Mouse (Mus musculus) midbrain, embryonic 11.5 days (tissue): ENCODE results near the gene H2-Ob. TPM values are rescaled to one million over a fixed set of nuclear protein-coding genes. Genes with fewer than 3 reads are reported as not detected.
A peak's percentile ranks its signal among the peaks of the same experiment; 100 is the strongest.

Experiments
- ATAC-seq: fragments of 200-750 bp; cut with Nextera tagmentation; 2 replicates; pipeline ENCODE4 v1.8.0; 2017; ENCODE audit warnings: moderate TSS enrichment, moderate library complexity; ENCODE audit not compliant: low FRiP score
- DNase-seq: peaks from one replicate; pipeline ENCODE4 v3.0.0; 2015; ENCODE audit warnings: low spot score; ENCODE audit errors: missing footprints
- H3K27ac ChIP-seq: fragments of 300-500 bp; sonication (generic); 2 replicates; pipeline ENCODE4 v1.5.1; 2014; ENCODE audit warnings: low read depth, low read length
- H3K27me3 ChIP-seq: fragments of 300-500 bp; sonication (generic); 2 replicates; pipeline ENCODE4 v1.6.1; 2014; ENCODE audit warnings: mild to moderate bottlenecking, low read length, moderate library complexity, mixed read lengths; ENCODE audit not compliant: control insufficient read depth, insufficient read depth
- H3K36me3 ChIP-seq: fragments of 300-500 bp; sonication (generic); 2 replicates; pipeline ENCODE4 v1.6.1; 2014; ENCODE audit warnings: mild to moderate bottlenecking, low read length, moderate library complexity, mixed read lengths; ENCODE audit not compliant: control insufficient read depth, insufficient read depth
- H3K4me1 ChIP-seq: fragments of 300-500 bp; sonication (generic); 2 replicates; pipeline ENCODE4 v1.6.1; 2014; ENCODE audit warnings: low read length; ENCODE audit not compliant: control insufficient read depth, insufficient read depth
- H3K4me2 ChIP-seq: fragments of 300-500 bp; sonication (generic); 2 replicates; pipeline ENCODE4 v1.6.1; 2014; ENCODE audit warnings: mild to moderate bottlenecking, moderate library complexity
- H3K4me3 ChIP-seq: fragments of 300-500 bp; sonication (generic); 2 replicates; pipeline ENCODE4 v1.5.1; 2014; ENCODE audit warnings: low read depth, low read length
- H3K9ac ChIP-seq: fragments of 300-500 bp; sonication (generic); 2 replicates; pipeline ENCODE4 v1.6.1; 2014; ENCODE audit warnings: low read length
- H3K9me3 ChIP-seq: fragments of 300-500 bp; sonication (generic); 2 replicates; pipeline ENCODE4 v1.6.1; 2016; ENCODE audit warnings: low read length; ENCODE audit not compliant: control insufficient read depth
- WGBS: fragments of 180-500 bp; shearing (Covaris S2); extraction: QIAGEN DNeasy Blood & Tissue Kit; methylation state at CpG from one replicate; pipeline ENCODE4 v1.1.7; 2014; 5-methylcytosine and 5-hydroxymethylcytosine counted together
- polyA plus RNA-seq: library from polyadenylated mRNA; unstranded; fragments of >200 nt; fragmentation: Nextera tagmentation; extraction: Ambion mirVana; gene quantifications from 2 replicates; pipeline ENCODE4 v1.2.1, GENCODE M21; 2014

The H2-Ob gene
- polyA plus RNA-seq, 1 experiment from 2014 or later = not detected

DNA sequence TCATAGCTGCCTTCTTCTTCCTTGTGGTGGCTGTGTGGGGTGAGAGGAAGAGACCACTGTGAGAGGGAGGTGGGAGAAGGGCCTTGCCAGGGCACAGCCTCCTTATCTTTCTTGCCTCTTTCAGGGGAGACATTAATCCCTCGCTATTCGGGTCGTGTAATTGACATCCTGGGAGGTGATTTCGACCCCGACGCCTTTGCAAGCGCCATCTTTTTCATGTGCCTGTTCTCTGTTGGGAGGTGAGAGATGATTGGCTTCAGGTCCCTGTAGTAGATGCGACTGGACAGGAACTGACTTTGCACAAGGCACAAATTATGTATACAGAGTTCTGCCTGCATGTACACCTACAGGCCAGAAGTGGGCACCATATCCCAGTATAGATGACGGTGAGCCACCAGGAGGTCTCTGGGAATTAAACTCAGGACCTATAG lies 32.9 kb upstream of the H2-Ob start:
- WGBS = 17% methylated on average over 9 of the region's 9 CpGs
- no peak overlapping the region for H3K9ac ChIP-seq
- peaks cover 21% of the 10 kb centered on the region for H3K27me3 ChIP-seq
- H3K27ac ChIP-seq = no peak overlapping the region
- DNase-seq (peak; percentile 85), ATAC-seq (no peak)
- H3K36me3 ChIP-seq = no peaks in the 10 kb centered on the region
- no peaks in the 10 kb centered on the region; the same call in 1 of the 2 replicates for H3K9me3 ChIP-seq
- no peak overlapping the region for H3K4me2 ChIP-seq
- H3K4me3 ChIP-seq = no peak overlapping the region
- peaks cover 3% of the 10 kb centered on the region; the same call in 1 of the 2 replicates for H3K4me1 ChIP-seq

DNA sequence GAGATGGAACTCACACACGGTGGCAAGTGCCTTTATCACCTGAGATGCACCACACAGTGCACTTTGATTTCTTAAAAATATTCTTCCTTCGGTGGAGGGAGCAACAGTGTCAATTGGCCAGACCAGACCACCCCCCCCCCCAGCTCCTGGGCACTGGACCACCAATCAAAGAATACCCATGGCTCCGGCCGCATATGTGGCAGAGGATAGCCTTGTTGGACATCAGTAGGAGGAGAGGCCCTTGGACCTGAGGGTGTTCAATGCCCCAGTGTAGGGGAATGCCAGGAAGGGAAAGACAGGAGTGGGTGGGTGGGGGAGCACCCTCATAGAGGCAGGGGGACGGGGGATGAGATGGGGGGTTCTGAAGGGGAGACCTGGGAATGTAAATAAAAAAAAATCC lies 32.0 kb upstream of the H2-Ob start:
- 85% methylated on average over 5 of the region's 5 CpGs for WGBS
- no peaks in the 10 kb centered on the region; the same call in 1 of the 2 replicates for H3K9me3 ChIP-seq
- no peak overlapping the region for H3K4me3 ChIP-seq
- ATAC-seq (no peak), DNase-seq (no peak)
- peaks cover 3% of the 10 kb centered on the region; the same call in 1 of the 2 replicates for H3K4me1 ChIP-seq
- no peak overlapping the region for H3K4me2 ChIP-seq
- H3K27me3 ChIP-seq = peaks cover 21% of the 10 kb centered on the region
- no peak overlapping the region for H3K9ac ChIP-seq
- no peak overlapping the region for H3K27ac ChIP-seq
- no peaks in the 10 kb centered on the region for H3K36me3 ChIP-seq

- WGBS = 62% methylated on average over 3 of the region's 3 CpGs
- no peak overlapping the region for H3K27ac ChIP-seq
- no peak overlapping the region for H3K4me3 ChIP-seq
- DNase-seq (no peak), ATAC-seq (no peak)
- H3K36me3 ChIP-seq = no peaks in the 10 kb centered on the region
- peaks cover 25% of the 10 kb centered on the region for H3K27me3 ChIP-seq
- peaks cover 3% of the 10 kb centered on the region; the same call in 1 of the 2 replicates for H3K4me1 ChIP-seq
- H3K9me3 ChIP-seq = no peaks in the 10 kb centered on the region; the same call in 1 of the 2 replicates
- H3K9ac ChIP-seq = no peak overlapping the region
- H3K4me2 ChIP-seq = no peak overlapping the region
Measured at GRCm38 (mm10) chr17:34207456-34207855, 31.2 kb upstream of the H2-Ob start.

GRCm38 (mm10) chr17:34207866-34208265 lies 30.8 kb upstream of the H2-Ob start:
- peaks cover 3% of the 10 kb centered on the region; the same call in 1 of the 2 replicates for H3K4me1 ChIP-seq
- ATAC-seq = no peak
- DNase-seq = no peak
- 97% methylated on average over 9 of the region's 9 CpGs for WGBS
- H3K27me3 ChIP-seq = peaks cover 28% of the 10 kb centered on the region
- no peaks in the 10 kb centered on the region for H3K36me3 ChIP-seq
- no peak overlapping the region for H3K27ac ChIP-seq
- no peak overlapping the region for H3K4me3 ChIP-seq
- no peak overlapping the region for H3K4me2 ChIP-seq
- H3K9ac ChIP-seq = no peak overlapping the region
- no peaks in the 10 kb centered on the region; the same call in 1 of the 2 replicates for H3K9me3 ChIP-seq

- Histone ChIP-seq H3K9ac (no peak overlapping the region), H3K4me2 (no peak overlapping the region), H3K27ac (no peak overlapping the region), H3K4me1 (peaks cover 3% of the 10 kb centered on the region; the same call in 1 of the 2 replicates), H3K27me3 (peaks cover 30% of the 10 kb centered on the region), H3K4me3 (no peak overlapping the region), H3K9me3 (no peaks in the 10 kb centered on the region; the same call in 1 of the 2 replicates), H3K36me3 (no peaks in the 10 kb centered on the region)
- DNase-seq (no peak), ATAC-seq (no peak)
- 19% methylated on average over 10 of the region's 10 CpGs for WGBS
Measured at GRCm38 (mm10) chr17:34208421-34208820, 30.3 kb upstream of the H2-Ob start.

DNA sequence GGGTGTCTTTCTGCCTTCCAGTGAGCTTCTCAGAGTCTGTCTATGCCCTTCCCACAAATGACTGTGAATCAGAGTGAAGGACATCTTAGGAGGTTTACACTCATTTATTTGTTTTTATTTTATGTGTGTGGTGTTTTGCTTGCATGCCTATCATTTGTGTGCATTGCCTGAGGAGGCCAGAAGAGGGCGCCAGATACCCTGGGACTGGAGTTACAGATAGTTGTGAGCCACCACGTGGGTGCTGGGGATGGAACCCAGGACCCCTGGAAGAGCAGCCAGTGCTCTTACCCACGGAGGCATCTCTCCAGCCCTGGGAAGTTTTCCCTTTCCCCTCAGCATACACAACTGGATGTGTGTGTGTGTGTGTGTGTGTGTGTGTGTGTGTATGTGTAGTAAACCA lies 29.0 kb upstream of the H2-Ob start:
- WGBS = 39% methylated on average over 3 of the region's 3 CpGs
- H3K4me1 ChIP-seq = peaks cover 3% of the 10 kb centered on the region; the same call in 1 of the 2 replicates
- H3K4me3 ChIP-seq = no peak overlapping the region
- DNase-seq = no peak
- H3K9me3 ChIP-seq = no peaks in the 10 kb centered on the region; the same call in 1 of the 2 replicates
- H3K9ac ChIP-seq = no peak overlapping the region
- no peak for ATAC-seq
- H3K27me3 ChIP-seq = peaks cover 35% of the 10 kb centered on the region
- no peak overlapping the region for H3K4me2 ChIP-seq
- no peaks in the 10 kb centered on the region for H3K36me3 ChIP-seq
- no peak overlapping the region for H3K27ac ChIP-seq

DNA sequence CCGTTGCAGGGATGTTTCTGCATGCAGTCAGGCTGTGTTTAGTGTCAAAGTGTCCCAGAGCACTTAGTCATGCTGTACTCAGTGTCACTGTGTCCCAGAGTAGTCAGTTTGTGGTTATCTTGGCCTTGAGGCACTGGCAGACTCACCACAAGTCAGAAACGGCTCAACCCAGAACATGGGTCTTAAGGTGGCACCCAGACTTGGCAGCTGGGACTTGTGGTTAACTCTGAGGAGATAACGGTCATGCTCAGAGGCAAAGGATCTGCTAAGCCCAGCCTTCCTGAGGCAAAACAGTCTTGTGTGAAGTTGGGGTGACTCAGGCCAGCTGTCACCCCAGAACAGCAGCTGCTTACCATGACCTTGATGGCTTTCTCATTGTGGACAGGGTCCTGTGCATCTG lies 28.1 kb upstream of the H2-Ob start:
- H3K9ac ChIP-seq = no peak overlapping the region
- 79% methylated on average over 3 of the region's 3 CpGs for WGBS
- peaks cover 25% of the 10 kb centered on the region for H3K27me3 ChIP-seq
- H3K4me3 ChIP-seq = no peak overlapping the region
- no peaks in the 10 kb centered on the region for H3K4me1 ChIP-seq
- H3K4me2 ChIP-seq = no peak overlapping the region
- DNase-seq (no peak), ATAC-seq (no peak)
- H3K9me3 ChIP-seq = no peaks in the 10 kb centered on the region; the same call in 1 of the 2 replicates
- H3K27ac ChIP-seq = no peak overlapping the region
- no peaks in the 10 kb centered on the region for H3K36me3 ChIP-seq

- Histone ChIP-seq H3K4me3 (no peak overlapping the region), H3K36me3 (no peaks in the 10 kb centered on the region), H3K4me2 (no peak overlapping the region), H3K9me3 (no peaks in the 10 kb centered on the region; the same call in 1 of the 2 replicates), H3K27me3 (peaks cover 16% of the 10 kb centered on the region), H3K9ac (no peak overlapping the region), H3K4me1 (no peaks in the 10 kb centered on the region), H3K27ac (no peak overlapping the region)
- 21% methylated on average over 23 of the region's 23 CpGs for WGBS
- ATAC-seq = no peak
- no peak for DNase-seq
Measured at GRCm38 (mm10) chr17:34211746-34212365, 26.8 kb upstream of the H2-Ob start.

GRCm38 (mm10) chr17:34213936-34214335 lies 24.8 kb upstream of the H2-Ob start:
- H3K27me3 ChIP-seq = peaks cover 16% of the 10 kb centered on the region
- H3K36me3 ChIP-seq = no peaks in the 10 kb centered on the region
- WGBS = 36% methylated on average over 21 of the region's 21 CpGs
- H3K4me2 ChIP-seq = no peak overlapping the region
- H3K4me3 ChIP-seq = no peak overlapping the region
- H3K27ac ChIP-seq = no peak overlapping the region
- H3K9me3 ChIP-seq = no peaks in the 10 kb centered on the region; the same call in 1 of the 2 replicates
- H3K9ac ChIP-seq = no peak overlapping the region
- ATAC-seq = no peak
- DNase-seq = no peak
- no peaks in the 10 kb centered on the region for H3K4me1 ChIP-seq
